Mouse (Mus musculus): ENCODE data around the gene Tubg1. TPM values are rescaled to one million over a fixed set of nuclear protein-coding genes. Genes with fewer than 3 reads are reported as not detected.

The Tubg1 gene
- polyA plus RNA-seq, 1 experiment from 2014 or later, result 84.9 TPM

GRCm38 (mm10) chr11:101174389-101174745 is 54.6 kb downstream of the Tubg1 start:
- H3K9ac ChIP-seq (ENCODE audit: low read length), result peak overlapping the region; percentile 56
- ATAC-seq (no peak), DNase-seq (ENCODE audit: low spot score) (no peak)
- H3K27ac ChIP-seq (ENCODE audit: low read depth, low read length), result no peak overlapping the region
- H3K9me3 ChIP-seq (replicated peaks; ENCODE audit: control insufficient read depth, low read length), result no peaks in the 10 kb centered on the region
- peaks cover 62% of the 10 kb centered on the region for H3K27me3 ChIP-seq (replicated peaks; ENCODE audit: control insufficient read depth, insufficient read depth, low read length)
- 27% methylated on average over 9 of the region's 9 CpGs for WGBS
- H3K4me3 ChIP-seq (ENCODE audit: low read depth, low read length), result peak overlapping the region; percentile 28
- peak overlapping the region; percentile 63 for H3K4me2 ChIP-seq (ENCODE audit: low read length)
- H3K4me1 ChIP-seq (ENCODE audit: control insufficient read depth, insufficient read depth, low read length), result peaks cover 32% of the 10 kb centered on the region
- H3K36me3 ChIP-seq (ENCODE audit: control insufficient read depth, insufficient read depth, low read length), result no peaks in the 10 kb centered on the region

DNA sequence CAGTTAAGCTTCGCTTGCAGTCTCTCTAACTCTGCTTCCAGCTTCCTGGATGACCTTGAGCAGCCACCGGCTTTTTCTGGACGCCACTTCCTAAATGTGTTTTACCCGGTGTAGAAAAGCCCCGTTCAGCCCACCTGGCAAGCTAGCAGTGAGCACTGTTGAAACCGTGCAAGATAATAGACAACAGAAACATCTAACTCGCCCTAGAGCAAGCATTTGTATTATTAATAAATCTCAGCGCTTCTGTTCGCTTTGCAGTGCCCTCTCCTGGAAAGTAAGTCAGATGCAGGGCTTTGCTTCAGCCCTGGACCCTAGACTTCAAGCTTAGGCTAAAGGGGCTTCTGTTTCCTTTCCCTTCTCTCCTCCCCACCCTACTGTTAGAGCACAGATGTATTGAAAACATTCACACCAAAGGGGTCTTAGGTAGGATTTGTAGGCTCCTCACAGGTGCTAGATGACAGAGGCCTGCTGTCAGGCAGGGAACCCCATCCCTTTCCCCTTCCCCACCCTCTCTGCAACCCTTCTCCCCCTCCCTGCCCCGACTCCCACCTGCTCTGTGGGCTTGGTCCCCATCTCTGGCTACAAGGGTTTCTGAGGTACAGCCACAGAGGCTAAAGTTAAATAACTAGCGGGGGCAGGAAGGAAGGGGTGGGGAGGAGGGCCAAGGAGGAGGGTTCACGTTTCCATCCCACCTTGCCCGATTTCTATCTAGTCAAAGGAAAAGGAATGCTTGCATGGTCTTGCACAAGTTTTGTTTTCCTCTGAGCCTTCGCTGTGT is 55.3 kb downstream of the Tubg1 start, which contains the start of gene Ccr10:
Gene Ccr10 (minus strand): TSS at position 593 of the 778 bp plus-strand sequence.
- Histone ChIP-seq H3K4me3 (ENCODE audit: low read depth, low read length) (peak within 1 kb of the TSS; percentile 28), H3K27me3 (replicated peaks; ENCODE audit: control insufficient read depth, insufficient read depth, low read length) (peaks cover 56% of the 10 kb centered on the region), H3K4me1 (ENCODE audit: control insufficient read depth, insufficient read depth, low read length) (peaks cover 26% of the 10 kb centered on the region), H3K36me3 (ENCODE audit: control insufficient read depth, insufficient read depth, low read length) (no peaks in the 10 kb centered on the region), H3K9me3 (replicated peaks; ENCODE audit: control insufficient read depth, low read length) (no peaks in the 10 kb centered on the region), H3K4me2 (ENCODE audit: low read length) (peak within 1 kb of the TSS; percentile 63), H3K27ac (ENCODE audit: low read depth, low read length) (no peak within 1 kb of the TSS), H3K9ac (ENCODE audit: low read length) (peak within 1 kb of the TSS; percentile 56)
- DNase-seq (ENCODE audit: low spot score) (peak; percentile 64), ATAC-seq (no peak)
- WGBS, result 22% methylated on average over 14 of the region's 14 CpGs

- H3K36me3 ChIP-seq (ENCODE audit: control insufficient read depth, insufficient read depth, low read length), result no peaks in the 10 kb centered on the region
- no peak overlapping the region for H3K27ac ChIP-seq (ENCODE audit: low read depth, low read length)
- ATAC-seq, result no peak
- H3K4me2 ChIP-seq (ENCODE audit: low read length), result peak overlapping the region; percentile 54
- H3K9ac ChIP-seq (ENCODE audit: low read length), result peak overlapping the region; percentile 49; the same call in 1 of the 2 replicates
- H3K9me3 ChIP-seq (replicated peaks; ENCODE audit: control insufficient read depth, low read length), result no peaks in the 10 kb centered on the region
- peaks cover 22% of the 10 kb centered on the region for H3K4me1 ChIP-seq (ENCODE audit: control insufficient read depth, insufficient read depth, low read length)
- WGBS, result 9% methylated on average over 11 of the region's 11 CpGs
- H3K4me3 ChIP-seq (ENCODE audit: low read depth, low read length), result peak overlapping the region; percentile 28
- H3K27me3 ChIP-seq (replicated peaks; ENCODE audit: control insufficient read depth, insufficient read depth, low read length), result peaks cover 51% of the 10 kb centered on the region
- peak; percentile 43 for DNase-seq (ENCODE audit: low spot score)
These were observed 55.9 kb downstream of the Tubg1 start for GRCm38 (mm10) chr11:101175636-101176116.

Small RNA genes lying within 50 kb of the gene (microRNA-seq; reads per million reads assigned to microRNA genes)
- not detected for gene Gm27626

Other genes starting within 250 kb of the Tubg1 start
- gene Stat3, start 180.4 kb upstream of the Tubg1 start, polyA plus RNA-seq (2014; fragmentation: Nextera tagmentation; extraction: Ambion mirVana), result 23.3 and 26.4 TPM in 2 replicates
- gene Cavin1, start 149.1 kb upstream of the Tubg1 start, polyA plus RNA-seq (2014; fragmentation: Nextera tagmentation; extraction: Ambion mirVana), result 15.6 and 21.1 TPM in 2 replicates
- gene Atp6v0a1, start 110.5 kb upstream of the Tubg1 start, polyA plus RNA-seq (2014; fragmentation: Nextera tagmentation; extraction: Ambion mirVana), result 50.2 and 74.4 TPM in 2 replicates
- gene Naglu, start 49.9 kb upstream of the Tubg1 start, polyA plus RNA-seq (2014; fragmentation: Nextera tagmentation; extraction: Ambion mirVana), result 6.6 and 8.4 TPM in 2 replicates
- gene Hsd17b1, start 41.5 kb upstream of the Tubg1 start, polyA plus RNA-seq (2014; fragmentation: Nextera tagmentation; extraction: Ambion mirVana), result not detected in 2 replicates
- gene Coasy, start 37.4 kb upstream of the Tubg1 start, polyA plus RNA-seq (2014; fragmentation: Nextera tagmentation; extraction: Ambion mirVana), result 52.9 and 54.9 TPM in 2 replicates
- 100 and 109 TPM in 2 replicates for gene Mlx, start 32.7 kb upstream of the Tubg1 start, polyA plus RNA-seq (2014; fragmentation: Nextera tagmentation; extraction: Ambion mirVana)
- gene Psmc3ip, start 24.5 kb upstream of the Tubg1 start, polyA plus RNA-seq (2014; fragmentation: Nextera tagmentation; extraction: Ambion mirVana), result 39.8 and 54.3 TPM in 2 replicates
- gene Retreg3, start within 50 bp of the Tubg1 start, polyA plus RNA-seq (2014; fragmentation: Nextera tagmentation; extraction: Ambion mirVana), result 14.0 and 14.4 TPM in 2 replicates
- 27.4 and 31.9 TPM in 2 replicates for gene Tubg2, start 36.0 kb downstream of the Tubg1 start, polyA plus RNA-seq (2014; fragmentation: Nextera tagmentation; extraction: Ambion mirVana)
- gene Cntnap1, start 50.6 kb downstream of the Tubg1 start, polyA plus RNA-seq (2014; fragmentation: Nextera tagmentation; extraction: Ambion mirVana), result 0.39 and 0.48 TPM in 2 replicates
- 4.6 and 5.5 TPM in 2 replicates for gene Plekhh3, start 51.4 kb downstream of the Tubg1 start, polyA plus RNA-seq (2014; fragmentation: Nextera tagmentation; extraction: Ambion mirVana)
- 0.10 TPM in 1 of 2 replicates, not detected in the other for gene Ccr10, start 55.5 kb downstream of the Tubg1 start, polyA plus RNA-seq (2014; fragmentation: Nextera tagmentation; extraction: Ambion mirVana)
- gene Ezh1, start 106.5 kb downstream of the Tubg1 start, polyA plus RNA-seq (2014; fragmentation: Nextera tagmentation; extraction: Ambion mirVana), result 16.1 and 22.4 TPM in 2 replicates
- 80.4 and 80.9 TPM in 2 replicates for gene Ramp2, start 126.1 kb downstream of the Tubg1 start, polyA plus RNA-seq (2014; fragmentation: Nextera tagmentation; extraction: Ambion mirVana)
- 110 and 118 TPM in 2 replicates for gene Vps25, start 133.8 kb downstream of the Tubg1 start, polyA plus RNA-seq (2014; fragmentation: Nextera tagmentation; extraction: Ambion mirVana)
- 3.0 and 3.4 TPM in 2 replicates for gene Wnk4, start 140.6 kb downstream of the Tubg1 start, polyA plus RNA-seq (2014; fragmentation: Nextera tagmentation; extraction: Ambion mirVana)
- 0.76 and 1.3 TPM in 2 replicates for gene Cntd1, start 159.1 kb downstream of the Tubg1 start, polyA plus RNA-seq (2014; fragmentation: Nextera tagmentation; extraction: Ambion mirVana)
- gene Coa3, start 159.2 kb downstream of the Tubg1 start, polyA plus RNA-seq (2014; fragmentation: Nextera tagmentation; extraction: Ambion mirVana), result 237 and 260 TPM in 2 replicates
- gene Becn1, start 182.3 kb downstream of the Tubg1 start, polyA plus RNA-seq (2014; fragmentation: Nextera tagmentation; extraction: Ambion mirVana), result 172 and 177 TPM in 2 replicates
- gene Psme3, start 196.3 kb downstream of the Tubg1 start, polyA plus RNA-seq (2014; fragmentation: Nextera tagmentation; extraction: Ambion mirVana), result 103 and 107 TPM in 2 replicates
- gene Aoc2, start 205.1 kb downstream of the Tubg1 start, polyA plus RNA-seq (2014; fragmentation: Nextera tagmentation; extraction: Ambion mirVana), result 0.94 and 1.1 TPM in 2 replicates
- gene Aoc3, start 210.7 kb downstream of the Tubg1 start, polyA plus RNA-seq (2014; fragmentation: Nextera tagmentation; extraction: Ambion mirVana), result 0.08 and 0.10 TPM in 2 replicates
- gene G6pc, start 247.6 kb downstream of the Tubg1 start, polyA plus RNA-seq (2014; fragmentation: Nextera tagmentation; extraction: Ambion mirVana), result 0.09 TPM in 1 of 2 replicates, not detected in the other